9 mouse cellular contexts compared by ENCODE assay signal in the genomic region with DNA sequence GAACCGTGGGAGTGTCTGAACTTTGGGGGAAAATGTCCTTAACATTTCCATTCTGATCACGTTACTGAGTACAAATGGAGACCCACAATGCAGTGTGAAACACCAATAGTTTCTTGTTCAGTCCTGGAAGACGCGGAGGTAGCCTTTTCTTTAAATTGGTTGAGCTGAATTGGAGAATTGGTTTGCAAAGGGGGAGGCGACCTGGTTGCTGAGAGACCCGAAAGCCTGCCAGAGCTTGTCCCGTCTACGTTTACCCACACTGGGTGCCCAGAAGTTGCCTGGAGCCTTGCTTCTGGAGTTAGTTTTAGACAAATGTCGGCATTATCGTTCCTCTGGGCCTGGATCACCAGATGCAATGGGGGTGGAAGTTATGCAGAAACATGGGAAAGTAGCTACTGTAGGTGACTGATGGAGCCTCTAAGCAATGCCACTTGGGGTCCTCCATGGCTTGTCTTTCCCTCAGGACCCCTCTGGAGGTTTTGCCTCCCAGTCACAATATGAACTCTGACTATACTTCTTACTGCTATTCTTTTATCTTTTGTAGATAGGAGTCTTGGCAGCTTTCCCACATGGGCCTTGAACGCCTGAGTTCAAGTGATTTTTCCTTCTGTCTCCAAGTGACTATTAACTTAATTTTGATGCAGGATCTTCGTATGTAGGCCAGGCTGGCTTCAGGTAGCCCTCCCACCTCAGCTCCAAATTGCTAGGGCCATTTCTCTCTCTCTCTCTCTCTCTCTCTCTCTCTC. TPM values are rescaled to one million over a fixed set of nuclear protein-coding genes. Genes with fewer than 3 reads are reported as not detected.
A peak's percentile ranks its signal among the peaks of the same experiment; 100 is the strongest.
DNase-seq lines count a peak whose midpoint lies in the region; ATAC-seq and TF ChIP-seq lines count a peak whose summit lies in the region.
"Had no signal": no experiment of that assay in that cellular context is flagged by ENCODE, and none has a peak within 500 bp of the region (broad histone marks: within the 10 kb centered on the region; RNA-seq: fewer than 3 reads in every experiment).

No protein-coding gene starts in this region.

- H3K36me3 ChIP-seq in embryonic facial prominence, embryonic 15.5 days = no peaks in the 10 kb centered on the region
- H3K36me3 ChIP-seq in midbrain, embryonic 13.5 days = no peaks in the 10 kb centered on the region

- WGBS in embryonic facial prominence, embryonic 15.5 days = 58% methylated on average over 12 of the region's 12 CpGs
- 74% methylated on average over 12 of the region's 12 CpGs for WGBS in midbrain, embryonic 13.5 days

- H3K9me3 ChIP-seq in embryonic facial prominence, embryonic 15.5 days (replicated peaks) = no peaks in the 10 kb centered on the region
- H3K9me3 ChIP-seq in midbrain, embryonic 13.5 days = no peaks in the 10 kb centered on the region

- H3K27ac ChIP-seq in layer of hippocampus, adult 2 months = peak overlapping the region; percentile 98
- H3K27ac ChIP-seq in embryonic facial prominence, embryonic 15.5 days (replicated peaks) = no peak overlapping the region
- H3K27ac ChIP-seq in midbrain, embryonic 13.5 days = no peak overlapping the region

- no peaks in the 10 kb centered on the region for H3K27me3 ChIP-seq in embryonic facial prominence, embryonic 15.5 days
- H3K27me3 ChIP-seq in midbrain, embryonic 13.5 days = 0 out of 2 replicates have a peak, but pooled peaks cover 7% of the 10 kb centered on the region

- DNase-seq in adrenal gland, adult (ENCODE audit: inconsistent age in 2 of 2, low spot score in 1 of 2) = peak; percentile 69 to 90
- DNase-seq in adrenal gland, adult 18-20 months (ENCODE audit: low spot score in 2 of 2) = no peak
- DNase-seq in layer of hippocampus, adult 2 months (ENCODE audit: low spot score in 2 of 2) = peak in 1 of 2 experiments; percentile 74
- no peak for DNase-seq in layer of hippocampus, adult 9-11 months

- H3K4me1 ChIP-seq in embryonic facial prominence, embryonic 15.5 days = peaks cover 32% of the 10 kb centered on the region
- H3K4me1 ChIP-seq in midbrain, embryonic 13.5 days (replicated peaks) = peaks cover 36% of the 10 kb centered on the region

- ATAC-seq in embryonic facial prominence, embryonic 15.5 days (ENCODE audit: insufficient number of reproducible peaks, low FRiP score, low TSS enrichment, low read depth) = no peak
- ATAC-seq in midbrain, embryonic 13.5 days = no peak
- ATAC-seq in monocyte, adult 5-6 weeks (replicated peaks; ENCODE audit: insufficient number of reproducible peaks, low FRiP score, low TSS enrichment, poor library complexity, severe bottlenecking) = no peak
- no peak for ATAC-seq in granulocyte monocyte progenitor cell, adult 5-6 weeks (replicated peaks; ENCODE audit: poor library complexity, severe bottlenecking)
- ATAC-seq: activated CD4-positive, CD25-positive, alpha-beta regulatory T cell, adult 4 months had no signal

- H3K4me2 ChIP-seq in embryonic facial prominence, embryonic 15.5 days (replicated peaks) = peak overlapping the region; percentile 97
- H3K4me2 ChIP-seq in midbrain, embryonic 13.5 days (replicated peaks) = peak overlapping the region; percentile 89

- H3K4me3 ChIP-seq in layer of hippocampus, adult 2 months = peak overlapping the region; percentile 80
- no peak overlapping the region for H3K4me3 ChIP-seq in embryonic facial prominence, embryonic 15.5 days (replicated peaks)
- no peak overlapping the region for H3K4me3 ChIP-seq in midbrain, embryonic 13.5 days (replicated peaks)

- no peak overlapping the region for H3K9ac ChIP-seq in embryonic facial prominence, embryonic 15.5 days
- H3K9ac ChIP-seq in midbrain, embryonic 13.5 days (replicated peaks) = peak overlapping the region; percentile 76; the same call in 1 of the 2 replicates

- TF ChIP-seq CTCF in layer of hippocampus, adult 2 months (conservative IDR thresholded peaks at IDR 0.05) = no peak

RNA-seq across cellular contexts. Expression of gene Paqr7, which starts 1.7 kb away (rescaled TPM):
- 10 to 100 TPM; 22.2 to 30.2 TPM for total RNA-seq in adrenal gland, adult 18-20 months (2021)
- total RNA-seq in layer of hippocampus, adult 2 months (2021) = 10 to 100 TPM; 60.2 to 64.7 TPM
- polyA plus RNA-seq in embryonic facial prominence, embryonic 15.5 days (2015; fragmentation: Nextera tagmentation; extraction: Ambion mirVana) = 5.7 and 7.2 TPM in 2 replicates
- 10.8 and 12.8 TPM in 2 replicates for polyA plus RNA-seq in midbrain, embryonic 13.5 days (2015; fragmentation: Nextera tagmentation; extraction: Ambion mirVana)
- total RNA-seq in monocyte, adult 5-6 weeks (2017) = 2.3 to 9.8 TPM (median 5.0 TPM) in 3 replicates
- total RNA-seq in granulocyte monocyte progenitor cell, adult 5-6 weeks (2014; fragmentation: Nextera tagmentation) = 11.2 and 12.9 TPM in 2 replicates
- 9.5 and 12.8 TPM in 2 replicates for total RNA-seq in granulocyte monocyte progenitor cell, adult 5-6 weeks (2017)

RNA-seq across cellular contexts. Expression of gene Aunip, which starts 12.6 kb away (rescaled TPM):
- total RNA-seq in adrenal gland, adult 18-20 months (2021) = under 1 TPM; 0.48 to 0.56 TPM
- total RNA-seq in layer of hippocampus, adult 2 months (2021) = under 1 TPM; 0.56 to 0.67 TPM
- polyA plus RNA-seq in embryonic facial prominence, embryonic 15.5 days (2015; fragmentation: Nextera tagmentation; extraction: Ambion mirVana) = 8.8 and 8.9 TPM in 2 replicates
- 3.9 and 4.4 TPM in 2 replicates for polyA plus RNA-seq in midbrain, embryonic 13.5 days (2015; fragmentation: Nextera tagmentation; extraction: Ambion mirVana)
- not detected in 3 replicates for total RNA-seq in monocyte, adult 5-6 weeks (2017)
- total RNA-seq in granulocyte monocyte progenitor cell, adult 5-6 weeks (2014; fragmentation: Nextera tagmentation) = 15.0 and 25.6 TPM in 2 replicates
- total RNA-seq in granulocyte monocyte progenitor cell, adult 5-6 weeks (2017) = 24.2 and 26.4 TPM in 2 replicates

RNA-seq across cellular contexts. Expression of gene Stmn1, which starts 30.0 kb away (rescaled TPM):
- total RNA-seq in adrenal gland, adult 18-20 months (2021) = 10 to 100 TPM; 24.8 to 25.6 TPM
- 100 to 1,000 TPM; 362 to 369 TPM for total RNA-seq in layer of hippocampus, adult 2 months (2021)
- 1,403 and 1,438 TPM in 2 replicates for polyA plus RNA-seq in embryonic facial prominence, embryonic 15.5 days (2015; fragmentation: Nextera tagmentation; extraction: Ambion mirVana)
- 7,568 and 8,132 TPM in 2 replicates for polyA plus RNA-seq in midbrain, embryonic 13.5 days (2015; fragmentation: Nextera tagmentation; extraction: Ambion mirVana)
- total RNA-seq in monocyte, adult 5-6 weeks (2017) = 17.1 to 48.5 TPM (median 25.0 TPM) in 3 replicates
- 878 and 904 TPM in 2 replicates for total RNA-seq in granulocyte monocyte progenitor cell, adult 5-6 weeks (2014; fragmentation: Nextera tagmentation)
- total RNA-seq in granulocyte monocyte progenitor cell, adult 5-6 weeks (2017) = 966 and 982 TPM in 2 replicates

RNA-seq across cellular contexts. Expression of gene Mtfr1l, which starts 37.0 kb away (rescaled TPM):
- total RNA-seq in adrenal gland, adult 18-20 months (2021) = 100 to 1,000 TPM; 123 to 132 TPM
- 10 to 100 TPM; 69.3 to 72.5 TPM for total RNA-seq in layer of hippocampus, adult 2 months (2021)
- polyA plus RNA-seq in embryonic facial prominence, embryonic 15.5 days (2015; fragmentation: Nextera tagmentation; extraction: Ambion mirVana) = 111 and 116 TPM in 2 replicates
- 149 and 155 TPM in 2 replicates for polyA plus RNA-seq in midbrain, embryonic 13.5 days (2015; fragmentation: Nextera tagmentation; extraction: Ambion mirVana)
- 35.4 to 39.0 TPM (median 37.6 TPM) in 3 replicates for total RNA-seq in monocyte, adult 5-6 weeks (2017)
- 64.6 and 67.4 TPM in 2 replicates for total RNA-seq in granulocyte monocyte progenitor cell, adult 5-6 weeks (2014; fragmentation: Nextera tagmentation)
- 52.0 and 54.8 TPM in 2 replicates for total RNA-seq in granulocyte monocyte progenitor cell, adult 5-6 weeks (2017)

RNA-seq across cellular contexts. Expression of gene Selenon, which starts 53.8 kb away (rescaled TPM):
- total RNA-seq in adrenal gland, adult 18-20 months (2021) = 10 to 100 TPM; 24.3 to 28.9 TPM
- total RNA-seq in layer of hippocampus, adult 2 months (2021) = 10 to 100 TPM; 17.3 to 19.7 TPM
- 19.8 and 29.8 TPM in 2 replicates for polyA plus RNA-seq in embryonic facial prominence, embryonic 15.5 days (2015; fragmentation: Nextera tagmentation; extraction: Ambion mirVana)
- polyA plus RNA-seq in midbrain, embryonic 13.5 days (2015; fragmentation: Nextera tagmentation; extraction: Ambion mirVana) = 11.1 and 11.5 TPM in 2 replicates
- total RNA-seq in monocyte, adult 5-6 weeks (2017) = 13.0 to 27.3 TPM (median 15.4 TPM) in 3 replicates
- 32.4 and 32.8 TPM in 2 replicates for total RNA-seq in granulocyte monocyte progenitor cell, adult 5-6 weeks (2014; fragmentation: Nextera tagmentation)
- 3.2 and 6.9 TPM in 2 replicates for total RNA-seq in granulocyte monocyte progenitor cell, adult 5-6 weeks (2017)

Comparison
In these comparisons a context has a peak if more than half of its experiments do, and no peak if none do; other contexts are left out.
1. DNase-seq: peak in adrenal gland, adult (2 of 2); none in adrenal gland, adult 18-20 months (0 of 2) and layer of hippocampus, adult 9-11 months (single experiment).
2. RNA of gene Aunip, which starts 12.6 kb away (total RNA-seq): 15.0 to 26.4 TPM in granulocyte monocyte progenitor cell, adult 5-6 weeks; 0.56 to 0.67 TPM in layer of hippocampus, adult 2 months, 0.48 to 0.56 TPM in adrenal gland, adult 18-20 months and not detected in monocyte, adult 5-6 weeks; every median in the first group is over 4 times any median in the second.